Mouse (Mus musculus): ENCODE measurements at regions not wholly inside any gene's neighbourhood (a gene's known extent, or its start where the extent isn't known, plus 50 kb on each side); places are given as distances from the start of the nearest gene placed in this dataset.

DNA sequence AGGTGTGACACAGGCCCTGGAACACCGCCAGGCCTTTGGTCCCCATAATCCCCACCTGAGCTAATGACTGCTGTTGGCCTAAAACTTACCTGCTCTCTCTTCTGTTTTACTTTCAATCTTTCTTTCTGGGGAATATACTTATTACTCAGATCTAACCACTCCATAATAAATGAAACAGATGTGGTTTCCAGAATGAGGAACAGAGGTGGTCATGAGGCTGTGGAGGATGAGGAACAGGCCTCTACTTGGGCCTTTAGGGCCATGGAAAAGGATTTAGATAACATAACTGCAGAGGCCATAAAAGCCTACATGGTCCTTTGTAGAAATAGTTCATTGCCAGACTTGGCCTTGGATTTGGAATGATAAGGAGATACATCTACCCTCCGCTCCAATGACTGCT, 74.1 kb downstream of the B3gnt5 start:
- in situ Hi-C loops (cut with MboI, MseI) = no loop called here

DNA sequence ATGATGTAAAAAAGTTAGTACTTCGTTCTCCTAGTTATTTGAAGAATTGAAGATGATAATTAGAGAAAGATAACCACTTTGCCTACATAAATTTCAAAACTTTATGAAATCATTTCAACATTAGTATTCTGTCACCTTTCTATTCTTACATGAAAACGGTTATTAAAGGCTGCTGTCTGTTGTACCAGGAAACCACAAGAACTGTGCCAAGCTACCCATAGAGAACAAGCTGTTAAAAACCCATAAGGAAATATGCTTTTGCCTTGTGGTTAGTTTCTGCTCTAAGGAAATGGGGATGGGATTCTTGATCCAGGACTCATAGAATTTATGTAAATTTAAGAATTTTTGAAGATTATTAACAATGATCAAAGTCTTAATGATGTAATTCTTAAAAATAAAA, 74.7 kb downstream of the B3gnt5 start:
- in situ Hi-C loops (cut with MboI, MseI) = no loop called here

DNA sequence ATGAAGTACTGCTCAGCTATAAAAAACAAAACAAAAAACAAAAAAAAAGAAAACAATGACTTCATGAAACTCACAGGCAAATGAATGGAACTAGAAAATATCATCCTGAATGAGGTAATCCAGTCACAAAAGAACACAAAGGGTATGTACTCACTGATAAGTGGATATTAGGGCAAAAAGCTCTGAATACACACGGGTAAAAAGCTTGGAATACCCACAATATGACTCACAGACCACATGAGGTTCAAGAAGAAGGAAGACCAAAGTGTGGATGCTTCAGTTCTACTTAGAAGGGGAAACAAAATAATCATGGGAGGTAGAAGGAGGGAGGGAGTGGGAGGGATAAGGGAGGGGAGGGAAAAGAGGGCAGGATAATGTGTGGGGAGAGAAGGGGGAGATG, 79.8 kb downstream of the B3gnt5 start:
- in situ Hi-C loops (cut with MboI, MseI) = no loop called here

DNA sequence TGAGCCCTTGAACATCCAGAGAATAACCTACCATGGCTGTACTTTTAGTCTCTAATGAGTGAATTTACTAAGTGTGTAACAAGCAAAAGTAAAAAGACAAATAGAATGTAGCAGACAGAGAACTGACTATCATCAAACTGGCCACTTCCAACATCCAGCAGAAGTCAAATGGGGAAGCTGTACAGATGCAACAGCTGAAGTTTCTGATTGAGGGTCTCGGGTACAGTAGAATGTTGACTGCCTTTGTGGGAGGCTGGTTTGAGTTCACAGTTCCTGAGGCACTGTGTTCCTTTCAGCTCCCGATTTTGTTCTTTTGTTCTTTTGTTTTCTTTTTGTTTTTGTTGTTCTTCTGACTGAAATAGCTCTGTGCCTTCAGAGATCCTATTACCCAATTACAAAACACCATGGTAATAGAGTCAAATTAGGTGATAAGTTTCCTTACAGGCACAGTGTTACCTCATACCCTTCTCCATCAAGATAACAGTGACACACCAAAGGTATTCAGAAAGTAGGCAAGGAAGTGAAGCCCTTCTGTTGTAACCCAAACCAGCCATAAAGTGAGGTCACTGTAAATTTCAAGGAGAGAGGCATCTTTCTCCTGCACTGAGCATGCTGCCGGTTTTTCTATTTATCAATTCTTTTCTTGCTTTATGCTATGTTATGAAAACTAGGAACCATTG, 82.5 kb downstream of the B3gnt5 start:
- in situ Hi-C loops (cut with MboI, MseI) = no loop called here

DNA sequence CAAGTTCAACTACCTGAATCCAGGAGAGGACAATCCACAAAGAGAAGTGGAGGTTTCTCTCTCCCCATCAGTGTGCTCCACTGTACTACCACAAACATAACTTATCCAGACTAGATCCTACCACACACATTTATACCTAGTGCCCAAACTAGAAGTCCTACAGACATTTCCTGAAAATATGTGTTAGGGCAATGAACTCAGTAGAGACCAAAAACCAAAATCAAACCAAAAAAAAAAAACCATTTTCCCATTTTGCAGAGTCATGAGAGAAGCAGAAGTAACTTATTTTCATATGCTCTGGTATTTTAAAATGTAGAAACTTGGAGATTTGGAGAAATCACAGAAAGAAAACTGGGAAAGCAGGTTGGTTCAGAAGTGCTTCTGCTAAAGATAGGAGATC, 83.7 kb downstream of the B3gnt5 start:
- in situ Hi-C loops (cut with MboI, MseI) = no loop called here

DNA sequence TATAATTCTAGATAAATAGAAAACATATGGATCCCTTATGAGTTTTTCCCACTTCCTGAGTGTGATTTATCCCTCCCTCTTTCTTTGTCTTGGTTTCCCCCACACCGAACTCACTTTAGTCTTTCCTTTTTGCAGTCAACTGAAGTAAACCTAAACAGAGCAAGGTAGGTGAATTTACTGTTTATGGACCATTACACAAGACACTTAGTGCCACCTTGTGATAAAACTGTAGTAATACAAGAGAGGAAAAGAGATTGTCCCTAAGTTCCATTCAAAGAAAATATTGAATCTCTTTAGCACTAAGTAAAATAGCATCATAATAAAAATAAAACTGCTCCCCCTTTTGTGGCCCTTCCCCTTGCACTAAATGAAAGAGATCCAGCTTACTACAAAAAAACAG, 88.4 kb downstream of the B3gnt5 start:
- in situ Hi-C loops (cut with MboI, MseI) = loop anchor here (5.0 kb wide), 1 partner anchor 126 kb away; no protein-coding TSS in a partner anchor

DNA sequence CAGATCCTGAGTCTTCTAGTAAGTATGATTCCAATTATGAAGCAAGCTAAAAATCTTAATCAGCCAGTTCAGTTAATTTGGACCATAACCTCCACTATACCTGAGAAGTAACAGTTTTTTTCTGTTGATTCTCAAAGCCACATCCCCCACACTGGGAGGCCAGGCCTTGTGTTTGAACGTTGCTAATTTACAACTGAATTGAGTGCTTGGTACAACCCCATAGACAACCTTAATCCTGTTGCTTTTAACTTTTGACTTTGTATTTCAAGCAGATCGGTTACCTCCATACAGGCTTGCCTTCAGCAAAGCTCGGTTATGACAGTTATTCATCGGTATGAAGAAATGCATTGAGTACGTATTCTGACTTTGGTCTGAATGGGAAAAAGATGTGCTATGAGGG, 105.3 kb downstream of the B3gnt5 start:
- in situ Hi-C loops (cut with MboI, MseI) = no loop called here

DNA sequence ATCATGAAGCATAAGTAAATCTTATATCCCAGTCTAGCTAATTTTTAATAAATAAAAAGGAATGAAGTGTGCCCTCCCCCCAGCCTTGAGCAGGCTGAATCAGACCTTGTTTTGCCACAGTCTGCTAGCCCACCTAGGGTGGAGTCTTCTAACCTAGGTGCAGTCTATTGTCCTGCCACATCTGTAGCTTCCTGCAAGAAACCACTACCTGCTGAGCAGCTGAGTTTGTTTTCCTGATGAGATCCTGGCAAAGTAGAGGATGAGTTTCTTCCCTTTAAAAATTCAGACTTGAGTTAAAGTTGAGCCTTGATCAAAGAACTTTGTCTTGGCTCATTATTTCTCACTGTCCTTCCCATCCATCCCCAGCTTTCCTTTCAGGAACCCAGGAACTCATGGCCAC, 105.9 kb downstream of the B3gnt5 start:
- in situ Hi-C loops (cut with MboI, MseI) = no loop called here

DNA sequence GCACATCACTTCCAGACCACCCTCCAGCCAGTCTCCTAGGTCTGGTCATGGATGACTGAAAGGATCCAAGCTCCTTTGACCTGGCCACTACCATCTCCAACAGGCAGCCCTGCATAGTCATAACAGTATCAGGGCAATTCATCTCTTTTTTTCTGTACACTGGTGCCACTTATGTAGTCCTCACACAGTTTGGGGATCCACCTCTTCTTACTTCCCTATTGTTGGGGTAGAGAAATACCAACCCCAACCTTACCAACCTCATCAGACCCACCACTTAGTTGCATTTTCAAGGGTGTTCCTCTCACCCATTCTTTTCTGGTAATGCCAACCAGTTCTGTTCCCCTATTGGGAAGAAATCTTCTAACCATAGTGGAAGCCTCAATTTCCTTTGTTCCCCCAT, 109.4 kb downstream of the B3gnt5 start:
- in situ Hi-C loops (cut with MboI, MseI) = no loop called here

DNA sequence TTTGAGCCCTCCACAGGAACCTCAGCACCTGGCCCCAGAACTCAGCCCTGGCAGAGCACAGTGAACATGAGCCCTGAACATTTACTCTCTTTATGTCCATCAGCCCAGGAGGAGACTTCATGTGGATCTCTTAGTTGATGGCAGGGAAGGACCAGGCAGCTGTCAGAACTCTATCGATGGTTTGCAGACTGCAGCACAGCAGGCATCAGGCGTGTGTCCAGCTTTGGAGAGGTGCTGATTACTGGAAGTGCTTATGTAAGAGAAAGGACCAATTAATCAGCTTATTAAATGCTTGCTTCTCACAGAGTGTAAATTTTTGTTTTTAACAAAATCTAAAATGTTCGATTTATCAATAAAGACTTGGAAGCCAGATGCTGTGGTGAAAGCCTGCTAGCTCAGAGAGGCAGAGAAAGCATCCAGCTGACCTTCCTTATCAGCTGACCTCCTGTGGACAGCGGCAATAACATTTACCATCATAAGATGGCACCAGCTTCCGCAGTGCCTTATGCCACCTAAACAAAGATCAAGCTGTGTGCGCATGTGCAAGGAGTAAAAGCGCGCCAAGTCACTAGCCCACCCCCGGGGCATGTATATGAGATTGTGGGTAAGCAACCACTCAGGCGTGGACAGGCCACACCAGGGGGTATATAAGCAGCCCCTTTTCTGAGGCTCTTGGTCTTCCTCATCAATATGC, 105.8 kb downstream of the Klhl6 start:
- in situ Hi-C loops (cut with MboI, MseI) = no loop called here

DNA sequence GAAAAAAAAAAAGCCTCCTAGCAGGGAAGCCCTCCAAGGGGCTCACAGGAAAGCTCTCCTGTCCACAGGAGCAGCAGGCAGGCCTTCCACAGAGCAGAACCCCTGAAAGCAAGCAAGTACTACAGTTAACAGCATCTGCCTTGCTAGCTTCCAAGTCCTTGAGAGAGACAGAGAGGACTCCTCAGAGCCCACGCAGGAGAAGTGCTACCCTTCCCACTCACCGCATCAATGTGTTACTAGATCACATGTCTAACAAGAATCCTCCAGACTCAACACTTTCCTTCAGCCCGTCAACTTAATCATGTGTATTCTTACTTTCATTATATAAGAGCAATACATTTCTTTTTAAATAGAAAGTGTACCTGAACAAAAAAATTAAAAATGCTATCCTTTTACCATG, 99.9 kb downstream of the Klhl6 start:
- in situ Hi-C loops (cut with MboI, MseI) = no loop called here

DNA sequence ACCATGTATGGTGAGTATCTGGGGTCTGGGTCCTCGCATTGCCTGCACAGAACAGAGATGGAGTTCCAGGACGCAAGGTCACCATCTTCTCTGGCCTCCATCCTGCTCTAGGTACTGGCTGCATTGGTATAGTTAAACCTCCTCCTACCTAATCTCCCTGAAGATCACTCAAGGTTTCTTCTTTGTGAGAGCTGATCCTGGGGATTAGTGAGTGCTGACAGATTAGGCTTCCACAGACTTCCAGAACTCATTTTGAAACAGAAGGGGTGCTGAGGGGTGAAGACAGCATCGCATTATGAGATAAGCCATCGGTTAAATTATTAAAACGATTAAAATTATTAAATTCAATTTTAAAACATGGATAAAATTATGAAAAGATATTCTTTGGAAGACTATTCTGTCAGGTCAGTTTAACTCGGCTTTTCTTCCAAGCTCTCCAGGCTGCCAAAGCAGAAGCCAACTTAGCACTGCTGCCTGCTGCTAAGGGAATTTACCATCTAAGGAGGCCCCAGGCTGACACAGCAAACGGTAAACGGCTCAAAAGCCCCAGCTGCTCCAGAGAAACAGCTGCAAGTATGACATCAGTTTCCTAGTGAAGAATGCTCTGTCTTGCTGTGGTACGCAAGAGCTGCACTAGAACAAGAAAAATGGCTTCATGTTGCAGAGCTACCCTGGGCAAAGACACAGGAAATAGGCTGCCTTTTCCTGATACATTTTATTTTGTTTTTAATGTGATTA, 98.9 kb downstream of the Klhl6 start:
- in situ Hi-C loops (cut with MboI, MseI) = no loop called here

DNA sequence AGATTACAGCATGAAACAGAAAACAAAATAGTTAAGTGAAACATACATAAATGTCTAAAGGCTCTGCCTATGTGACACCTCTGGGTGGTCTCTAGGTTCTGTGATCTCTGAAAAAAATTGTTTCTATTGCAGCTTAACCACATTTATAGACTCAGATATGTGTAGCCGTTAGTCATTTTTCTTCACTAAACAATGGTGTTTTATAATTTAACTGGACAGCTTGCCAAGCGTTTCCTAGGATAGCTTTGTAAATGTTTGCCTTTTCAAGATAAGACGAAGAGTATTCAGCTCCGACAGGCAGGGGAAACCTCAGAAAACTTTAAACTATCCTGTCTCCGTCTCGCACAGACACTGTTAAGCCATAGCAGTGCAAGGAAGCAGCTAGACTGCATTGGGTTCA, 98.3 kb downstream of the Klhl6 start:
- in situ Hi-C loops (cut with MboI, MseI) = no loop called here

DNA sequence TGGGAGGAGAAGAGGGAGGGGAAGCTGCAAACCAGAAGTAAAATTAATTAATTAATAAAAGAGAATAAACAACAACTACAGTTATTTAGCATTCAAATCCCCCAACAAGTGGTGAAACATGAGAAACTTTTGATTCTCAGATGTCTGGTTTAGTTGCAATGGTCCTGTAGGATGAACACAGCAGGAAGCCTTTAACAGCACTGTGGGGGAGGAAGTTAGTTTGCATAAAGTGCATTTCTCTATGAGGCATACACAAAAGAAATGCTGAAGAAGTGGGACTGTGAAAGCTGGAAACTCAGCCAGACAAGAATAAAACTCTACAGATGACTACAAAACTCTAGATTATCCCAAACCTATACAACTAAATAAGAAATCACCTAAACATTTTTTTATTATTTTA, 96.2 kb downstream of the Klhl6 start:
- in situ Hi-C loops (cut with MboI, MseI) = no loop called here

DNA sequence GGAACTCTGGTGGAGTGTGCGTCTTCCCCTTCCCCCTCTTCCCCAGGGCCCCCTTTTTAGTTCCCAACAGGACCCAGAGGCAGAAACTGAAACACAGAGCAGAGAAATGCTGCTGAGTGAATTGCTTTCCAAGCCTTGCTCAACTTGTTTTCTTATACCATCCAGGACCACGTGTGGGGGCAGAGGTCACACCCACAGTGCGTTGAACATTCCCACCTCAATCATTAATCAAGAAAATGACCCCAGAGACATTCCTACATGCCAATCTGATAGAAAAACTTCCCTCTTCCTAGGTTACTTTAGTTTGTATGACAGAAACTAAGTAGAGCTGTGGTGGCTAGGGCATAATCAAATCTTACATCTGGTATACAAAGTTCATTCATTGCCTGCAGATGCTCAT, 93.3 kb downstream of the Klhl6 start:
- in situ Hi-C loops (cut with MboI, MseI) = no loop called here

DNA sequence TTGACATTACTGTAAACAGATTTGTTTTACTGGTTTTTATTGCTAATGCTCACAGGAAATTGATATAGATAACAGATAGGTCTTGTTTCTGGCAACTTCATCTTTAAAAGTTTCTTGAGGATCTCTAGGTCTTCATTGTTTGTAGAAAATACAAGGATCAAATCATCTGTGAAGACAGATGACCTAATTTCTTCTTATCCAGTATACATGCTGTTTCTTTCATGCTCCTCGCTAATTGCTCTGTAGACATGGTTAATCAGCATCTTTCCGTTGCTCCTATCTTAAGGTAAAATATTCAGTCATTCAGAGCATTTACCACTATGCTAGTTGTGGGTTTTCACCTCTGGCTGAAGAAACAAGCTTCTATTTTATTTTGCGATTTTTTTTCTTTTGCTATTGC, 91.4 kb downstream of the Klhl6 start:
- in situ Hi-C loops (cut with MboI, MseI) = no loop called here

DNA sequence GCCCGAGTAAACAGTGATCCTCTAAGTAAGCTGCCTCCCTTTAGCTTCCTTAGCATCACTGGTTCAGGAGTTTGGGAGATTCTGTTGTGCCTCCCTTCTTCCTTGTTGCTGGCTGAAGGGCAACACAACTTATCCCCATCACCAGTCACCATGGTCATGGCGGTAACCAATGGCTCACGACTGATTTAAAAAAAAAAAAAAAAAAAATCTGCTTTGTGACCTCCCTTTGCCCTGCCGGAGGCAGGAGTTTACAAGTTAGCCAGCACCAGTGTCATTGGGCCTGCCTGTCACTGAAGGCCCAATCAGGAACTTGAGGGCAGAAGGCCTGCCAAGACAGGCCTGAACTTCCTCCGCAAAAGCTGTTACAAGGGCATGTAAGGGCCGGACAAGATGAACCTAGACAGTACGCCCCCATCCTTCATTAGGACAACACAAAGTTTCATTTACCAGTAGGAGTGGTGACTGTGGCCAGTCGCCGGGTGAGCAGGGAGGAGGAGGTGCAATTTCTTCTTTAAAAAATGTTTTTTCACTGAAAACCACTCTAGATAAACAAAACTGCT, 88.3 kb downstream of the Klhl6 start:
- in situ Hi-C loops (cut with MboI, MseI) = no loop called here
